Mouse (Mus musculus): ENCODE measurements around the gene Eef1akmt2.

The Eef1akmt2 gene

DNA sequence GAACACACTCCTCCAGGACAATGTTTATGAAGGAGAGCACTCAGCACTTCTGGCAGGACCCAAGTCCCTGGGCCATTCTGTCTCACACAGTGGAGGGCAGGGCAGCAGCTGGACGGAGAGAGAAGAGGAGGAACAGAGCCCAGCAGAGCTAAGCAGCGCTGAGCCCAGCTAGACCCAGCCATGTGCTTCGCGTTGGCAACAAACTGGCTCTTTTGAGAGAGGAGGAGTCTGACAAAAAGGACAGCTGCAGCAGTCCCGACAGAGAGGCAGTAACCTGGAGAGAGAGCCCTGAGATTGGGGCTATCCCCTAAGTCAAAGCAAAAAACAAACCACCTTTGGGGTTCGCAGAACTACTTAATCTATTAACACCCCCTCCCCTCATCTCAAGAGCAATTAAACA, 42.1 kb downstream of the Eef1akmt2 start:
- DNase-seq (ENCODE audit: low spot score): no peak

DNA sequence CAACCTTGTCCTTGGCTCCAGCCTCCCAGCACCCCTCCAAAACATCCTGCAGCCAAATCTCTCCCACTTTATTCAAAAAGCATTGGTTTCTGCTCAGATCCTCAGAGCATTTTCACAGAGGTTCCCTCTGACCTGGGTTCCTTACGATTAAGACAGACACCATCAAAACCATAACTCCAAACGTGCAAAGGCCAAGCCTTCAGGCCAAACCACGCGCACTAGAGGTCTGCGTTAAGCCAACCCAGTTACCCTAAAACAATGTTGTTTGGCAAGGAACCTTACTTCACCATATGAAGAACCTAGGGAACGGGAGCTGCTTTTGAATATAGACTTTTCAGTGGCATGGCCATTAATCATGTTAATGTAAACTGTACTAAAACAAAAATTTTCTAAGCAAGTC, 42.8 kb downstream of the Eef1akmt2 start:
- no peak for DNase-seq (ENCODE audit: low spot score)

DNA sequence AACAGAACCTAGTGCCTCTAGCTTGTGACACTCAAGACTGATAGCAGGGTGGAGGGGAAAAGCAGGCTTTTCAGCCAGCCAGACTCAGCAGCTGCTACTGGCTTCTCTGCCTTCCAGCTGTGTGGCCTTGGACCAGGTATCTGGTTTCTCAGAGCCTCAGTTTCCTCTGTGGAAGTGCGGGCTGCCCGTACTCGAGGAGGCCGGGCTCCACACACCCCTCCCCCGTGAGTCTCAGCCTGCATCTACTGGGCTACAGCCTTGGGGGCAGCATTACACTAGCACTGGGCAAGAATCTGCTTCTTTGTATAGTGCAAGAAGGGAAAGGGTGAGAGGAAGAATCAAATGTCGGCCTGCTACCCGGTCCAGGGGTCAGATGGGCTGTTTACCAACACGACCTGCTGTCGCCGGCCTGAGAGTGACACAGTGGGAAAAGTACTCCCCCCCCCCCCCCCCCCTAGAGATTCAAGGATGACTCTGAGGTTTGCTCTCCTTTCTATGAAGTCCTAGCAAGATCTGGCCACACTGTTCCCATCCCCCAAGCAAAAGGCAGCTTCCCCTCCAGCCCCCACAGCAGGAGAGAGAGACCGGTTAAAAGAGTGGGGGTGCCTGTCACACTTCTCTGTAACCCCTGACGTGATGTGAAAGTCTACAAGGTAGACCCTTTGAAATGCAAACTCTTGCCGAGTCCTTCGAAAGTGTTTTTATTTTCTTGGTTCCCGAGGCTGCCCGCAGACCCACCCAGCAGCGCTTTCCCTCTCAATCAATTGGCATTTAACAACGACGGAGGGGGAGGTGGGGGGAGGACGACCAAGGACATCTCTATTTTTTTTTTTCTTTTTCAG, 43.4 kb downstream of the Eef1akmt2 start:
- no peak for DNase-seq (ENCODE audit: low spot score)

DNA sequence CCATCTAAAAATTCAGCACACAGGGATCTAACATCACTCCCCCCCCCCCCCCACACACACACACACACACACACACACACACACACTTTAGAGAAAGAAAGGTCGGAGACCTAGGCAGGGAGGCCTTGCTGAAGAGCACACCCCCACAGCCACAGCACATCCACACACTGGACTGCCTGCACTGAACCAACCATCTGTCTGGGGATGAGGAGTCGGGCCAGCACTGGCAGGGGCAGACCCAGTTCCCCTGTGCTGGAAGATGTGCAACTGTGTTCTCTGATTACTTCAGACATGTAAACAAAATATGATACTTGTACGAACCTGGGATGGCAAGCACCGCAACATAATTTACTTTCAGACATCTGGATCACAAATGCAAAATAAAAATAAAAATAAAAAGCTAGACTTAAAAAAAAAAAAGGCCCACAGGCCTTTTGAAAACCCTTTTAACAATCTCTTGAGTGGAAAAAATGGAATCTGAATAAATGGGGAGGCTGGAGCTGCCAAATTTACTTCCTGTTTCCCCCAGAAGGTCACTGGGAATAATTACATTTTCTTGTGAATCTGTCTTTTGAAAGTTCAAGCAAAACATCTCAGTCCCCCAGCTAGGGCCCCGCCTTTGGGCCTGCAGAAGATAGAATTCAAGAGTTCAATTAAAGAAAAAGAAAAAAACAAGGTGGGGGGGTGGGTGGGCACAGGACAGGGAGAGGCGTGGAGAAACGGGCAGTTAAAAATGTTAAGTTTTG, 44.2 kb downstream of the Eef1akmt2 start:
- no peak for DNase-seq (ENCODE audit: low spot score)

DNA sequence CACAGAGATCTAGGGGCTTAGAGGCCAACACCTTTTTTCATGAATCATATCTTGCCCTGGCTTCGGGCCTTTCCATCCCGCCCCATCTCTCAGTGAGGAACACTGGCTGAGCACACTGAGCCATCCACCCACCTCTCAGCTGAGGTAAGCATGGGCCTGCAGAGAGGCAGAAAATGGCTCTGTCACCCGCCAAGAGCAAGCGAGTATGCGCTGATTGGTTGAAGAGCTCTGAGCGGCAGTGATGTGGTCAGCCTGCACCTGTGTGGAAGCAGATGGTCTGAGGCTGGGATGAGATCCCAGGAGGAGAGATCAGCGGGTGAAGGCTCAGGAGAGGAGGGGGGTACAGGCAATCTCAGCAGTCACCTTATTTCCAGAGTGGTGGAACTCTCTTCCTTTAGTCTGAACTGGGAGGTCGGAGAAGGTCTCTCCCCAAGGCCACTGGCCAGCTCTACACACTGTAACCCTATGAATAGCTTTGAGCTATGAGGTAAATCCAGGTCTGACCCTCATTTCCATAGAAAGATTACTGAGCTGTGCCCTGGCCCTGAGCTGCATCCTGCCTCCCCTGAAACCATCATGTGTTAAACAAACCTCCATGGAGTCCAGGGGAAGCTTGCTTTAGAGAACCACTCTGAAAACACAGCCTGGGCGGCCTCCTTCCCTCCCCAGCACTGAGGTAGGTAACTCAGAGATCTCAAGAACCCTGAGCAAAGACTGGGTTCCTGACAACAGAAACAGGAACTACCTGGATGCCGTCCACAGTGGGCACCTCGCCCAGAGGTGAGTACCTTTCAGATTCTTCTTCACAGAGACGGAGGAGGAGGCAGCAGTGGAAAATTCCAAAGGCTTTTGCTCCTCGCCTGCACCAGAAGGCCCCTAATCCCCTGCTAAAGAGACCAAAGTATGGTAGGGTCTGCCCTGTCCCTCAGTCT, 45.3 kb downstream of the Eef1akmt2 start:
- DNase-seq (ENCODE audit: low spot score): no peak

DNA sequence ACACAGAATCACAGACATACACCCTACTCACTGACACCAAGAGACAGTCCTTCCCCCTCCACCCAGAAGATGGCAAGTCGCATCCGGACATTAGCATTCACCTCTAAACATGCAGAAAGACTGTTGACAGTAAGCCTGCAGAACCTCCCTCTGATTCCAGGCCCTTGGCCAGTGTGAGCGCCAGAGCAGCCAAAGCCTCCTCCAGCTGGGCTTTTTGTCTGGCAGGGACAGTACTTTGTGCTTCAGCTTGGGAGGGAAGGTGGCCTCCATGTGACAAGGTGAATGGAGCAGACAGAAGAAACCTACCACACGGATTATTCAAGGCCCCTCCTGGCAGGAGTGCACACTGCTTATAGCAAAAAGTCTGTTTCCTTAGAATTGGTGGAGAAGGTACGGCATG, 46.2 kb downstream of the Eef1akmt2 start:
- no peak for DNase-seq (ENCODE audit: low spot score)

DNA sequence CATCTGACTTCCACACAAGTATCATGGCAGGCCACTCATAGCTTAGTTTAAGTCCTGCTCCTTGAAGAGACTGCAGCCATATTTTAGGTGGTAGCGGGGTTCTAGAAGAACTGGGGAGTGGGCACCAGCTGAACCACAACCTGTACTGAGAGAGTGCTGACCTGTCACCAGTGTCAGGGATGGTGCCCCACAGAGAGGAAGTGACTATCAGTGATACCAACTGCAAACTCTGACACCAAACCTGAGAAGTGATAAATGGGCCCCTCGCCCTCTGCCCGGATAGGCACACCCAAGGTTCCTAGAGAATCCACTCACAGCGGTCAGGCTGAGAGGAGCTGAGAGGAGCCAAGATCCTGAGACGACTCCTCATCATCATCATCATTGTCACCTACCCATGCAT, 47.5 kb downstream of the Eef1akmt2 start:
- peak; percentile 38 for DNase-seq (ENCODE audit: low spot score)

DNA sequence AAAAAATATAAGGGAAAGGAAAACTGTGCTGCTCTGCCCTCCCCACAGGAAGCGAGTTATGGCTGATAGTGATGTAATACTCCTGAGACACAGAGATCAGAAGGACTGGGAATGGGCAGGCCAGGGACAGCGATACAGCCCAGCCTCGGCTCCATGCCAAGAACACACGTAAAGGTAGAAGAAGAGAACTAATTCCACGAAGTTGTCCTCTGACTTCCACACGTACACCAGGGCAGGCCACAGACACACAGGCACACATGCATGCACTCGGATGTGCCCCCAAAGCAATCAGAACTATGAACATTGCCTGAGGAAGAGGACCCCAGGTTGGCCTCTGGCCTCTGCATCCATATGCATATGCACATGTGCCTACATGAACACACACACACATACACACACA, 48.0 kb downstream of the Eef1akmt2 start:
- DNase-seq (ENCODE audit: low spot score): no peak

DNA sequence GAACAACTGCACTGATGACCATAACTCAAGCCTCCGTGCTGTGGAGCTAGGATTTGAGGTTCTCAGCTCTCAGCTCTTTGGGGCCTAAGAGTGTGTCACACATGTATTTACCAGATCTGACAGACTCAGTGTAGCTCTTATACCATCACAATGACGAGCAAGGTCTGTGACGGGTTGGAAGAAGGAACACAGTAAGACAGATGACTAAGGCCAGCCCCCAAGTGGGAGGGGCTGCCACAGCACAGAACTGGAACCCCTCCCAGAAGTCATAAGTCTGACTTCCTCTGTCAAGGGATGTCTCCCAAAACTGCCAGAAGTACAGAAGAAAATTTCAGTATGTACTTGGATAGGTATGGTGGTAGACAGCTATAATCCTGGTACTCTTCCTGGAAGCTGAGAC, 48.5 kb downstream of the Eef1akmt2 start:
- DNase-seq (ENCODE audit: low spot score): peak; percentile 43

DNA sequence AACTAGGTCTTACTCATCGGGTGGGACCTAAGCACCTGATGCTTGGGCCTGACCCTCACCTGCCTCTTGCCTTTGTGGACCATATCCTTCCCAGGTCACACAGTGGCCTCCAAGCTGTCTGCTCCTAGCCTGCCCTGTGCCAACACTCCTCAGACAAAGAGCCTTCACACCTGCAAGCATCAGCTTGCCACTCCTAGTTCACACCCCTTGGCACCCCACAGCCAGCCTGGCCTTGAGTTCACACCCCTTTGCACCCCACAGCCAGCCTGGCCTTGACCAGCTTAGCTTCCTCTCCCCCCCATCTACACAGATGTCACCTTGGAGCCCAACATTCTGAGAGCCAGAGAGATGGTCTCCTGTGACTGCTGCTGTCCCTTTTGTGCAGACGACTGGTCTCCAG, 49.1 kb downstream of the Eef1akmt2 start:
- no peak for DNase-seq (ENCODE audit: low spot score)

DNA sequence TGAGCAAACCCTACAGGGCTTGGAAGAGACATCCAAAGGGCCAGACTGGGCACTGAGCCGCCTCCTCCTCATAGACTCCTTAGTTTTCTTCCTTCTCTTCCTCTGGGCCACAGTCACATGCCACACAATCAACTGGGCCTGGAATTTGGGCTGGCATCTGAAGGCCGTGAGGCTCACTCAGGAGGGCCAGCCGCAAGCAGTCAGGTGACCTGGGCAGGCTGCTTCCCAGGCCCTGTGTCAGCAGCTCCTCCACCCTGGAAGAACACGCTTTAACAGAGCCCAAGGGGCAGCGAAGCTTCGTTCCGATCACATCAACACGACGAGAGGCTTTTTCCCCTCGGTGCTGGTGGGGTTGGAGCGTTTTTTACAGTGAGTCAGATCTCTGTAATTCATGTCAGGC, 49.8 kb downstream of the Eef1akmt2 start:
- no peak for DNase-seq (ENCODE audit: low spot score)

DNA sequence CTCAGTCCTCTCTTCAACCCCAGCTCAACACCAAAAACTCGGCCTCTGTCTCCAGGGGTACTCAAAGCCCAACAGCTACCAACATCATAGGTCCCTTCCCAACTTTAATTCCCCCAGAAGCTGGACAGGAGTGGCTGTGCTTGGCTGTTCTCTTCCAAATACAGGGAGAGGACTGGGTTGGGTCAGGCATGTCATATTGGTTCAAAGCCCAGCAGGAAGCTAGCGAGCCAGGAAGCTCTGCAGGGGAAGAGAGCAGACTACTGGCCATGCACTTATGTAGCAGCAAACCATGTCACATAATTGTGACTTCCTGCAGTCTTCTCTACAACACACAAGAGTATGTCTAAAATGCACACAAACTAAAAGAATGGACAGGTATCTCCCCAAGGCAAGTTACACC, 50.4 kb downstream of the Eef1akmt2 start:
- no peak for DNase-seq (ENCODE audit: low spot score)

DNA sequence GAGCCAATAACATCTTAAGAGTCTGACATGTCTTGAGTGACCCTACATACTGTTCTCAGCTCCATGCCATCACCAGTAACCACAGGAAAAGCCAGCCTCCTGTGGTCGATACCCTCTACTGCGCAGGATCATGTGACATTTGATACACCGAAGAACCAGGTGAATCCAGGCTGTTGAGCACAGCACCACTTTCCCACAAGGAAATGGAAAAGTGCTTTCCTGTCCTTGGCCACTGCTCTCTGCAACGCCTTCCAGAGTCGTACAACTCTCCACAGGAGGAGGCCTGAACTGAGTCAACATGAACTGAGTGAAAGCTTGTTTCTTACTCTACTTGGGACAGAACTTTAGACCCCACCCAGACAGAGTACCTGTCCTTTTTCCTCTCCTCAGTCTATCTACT, 51.0 kb downstream of the Eef1akmt2 start:
- DNase-seq (ENCODE audit: low spot score): no peak

DNA sequence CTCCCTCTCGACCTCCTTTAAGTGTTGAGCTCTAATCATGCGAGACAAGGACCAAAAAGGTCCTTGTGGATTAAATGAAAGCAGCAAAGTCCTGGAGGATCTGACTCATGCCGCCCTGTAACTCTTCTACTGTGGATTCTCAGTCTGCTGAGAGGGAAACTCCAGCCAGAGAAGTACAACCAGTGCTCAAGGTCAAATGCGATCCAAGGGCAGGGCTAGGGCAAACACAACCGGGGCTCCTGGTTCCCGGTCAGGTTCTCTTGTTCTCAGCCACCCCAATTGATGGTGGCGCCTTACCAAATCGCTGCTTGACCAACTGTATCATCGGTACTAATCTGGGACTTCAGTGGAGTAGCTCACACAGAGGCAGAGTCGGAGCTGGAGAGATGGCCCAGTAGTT, 51.6 kb downstream of the Eef1akmt2 start:
- no peak for DNase-seq (ENCODE audit: low spot score)

DNA sequence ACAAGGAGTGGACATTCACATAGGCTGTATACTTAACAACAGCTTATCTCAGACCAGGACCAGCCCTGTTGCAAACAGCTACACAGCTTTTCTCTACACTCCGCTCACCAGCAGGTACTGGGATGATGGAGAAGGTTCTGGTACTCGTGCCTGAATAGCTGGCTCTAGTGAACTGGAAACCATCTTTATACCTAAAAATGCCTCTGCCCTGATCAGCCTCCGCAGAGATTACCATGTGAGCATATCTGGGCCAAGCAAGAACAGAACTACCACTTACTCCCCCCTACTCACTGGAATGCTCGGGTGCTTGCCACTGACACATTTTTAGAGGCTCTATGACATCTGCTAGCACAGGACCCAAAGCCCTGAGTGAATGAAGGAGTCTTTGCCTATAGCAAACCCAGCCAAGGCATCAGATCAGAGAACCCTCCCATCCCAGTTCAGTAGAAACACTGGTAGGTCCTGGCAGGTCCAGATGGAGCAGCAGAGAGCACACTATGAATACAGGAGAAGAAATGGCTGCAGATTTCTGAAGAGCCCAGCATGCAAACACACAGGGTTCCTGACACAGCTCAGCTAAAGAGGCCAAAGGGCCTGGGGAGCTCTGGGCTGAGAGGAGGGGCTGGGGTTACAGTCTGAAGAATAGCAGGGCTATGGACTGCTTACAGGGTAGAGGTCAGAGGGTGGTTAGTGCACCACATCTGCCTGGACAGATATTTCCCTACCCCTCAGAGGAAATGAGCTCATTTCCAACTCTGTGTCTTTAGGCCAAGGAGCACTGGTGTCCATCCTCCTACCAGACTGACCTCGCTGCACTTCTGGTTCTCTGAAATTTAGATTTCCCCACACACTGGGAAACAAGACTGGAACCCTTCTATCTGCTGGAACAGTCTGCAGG, 53.1 kb downstream of the Eef1akmt2 start:
- no peak for DNase-seq (ENCODE audit: low spot score)

DNA sequence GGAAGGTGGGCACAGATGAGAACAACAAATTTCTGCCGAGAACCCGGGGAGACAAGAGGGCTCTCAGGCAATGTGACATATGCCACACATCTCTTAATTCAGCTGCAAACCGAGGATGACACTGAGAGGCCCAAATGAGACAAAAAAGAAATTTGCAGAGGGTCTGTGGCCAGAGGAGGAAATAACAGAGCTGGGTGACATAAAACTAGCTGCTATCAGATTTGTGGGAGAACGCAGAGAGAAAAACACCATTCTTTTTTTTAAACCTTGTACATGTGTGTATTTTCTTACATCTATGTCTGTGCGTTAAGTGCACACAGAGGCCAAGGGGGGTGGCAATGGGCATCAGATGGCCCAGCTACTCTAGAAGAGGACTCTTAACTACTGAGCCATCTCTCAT, 57.3 kb downstream of the Eef1akmt2 start:
- DNase-seq (ENCODE audit: low spot score): no peak

DNA sequence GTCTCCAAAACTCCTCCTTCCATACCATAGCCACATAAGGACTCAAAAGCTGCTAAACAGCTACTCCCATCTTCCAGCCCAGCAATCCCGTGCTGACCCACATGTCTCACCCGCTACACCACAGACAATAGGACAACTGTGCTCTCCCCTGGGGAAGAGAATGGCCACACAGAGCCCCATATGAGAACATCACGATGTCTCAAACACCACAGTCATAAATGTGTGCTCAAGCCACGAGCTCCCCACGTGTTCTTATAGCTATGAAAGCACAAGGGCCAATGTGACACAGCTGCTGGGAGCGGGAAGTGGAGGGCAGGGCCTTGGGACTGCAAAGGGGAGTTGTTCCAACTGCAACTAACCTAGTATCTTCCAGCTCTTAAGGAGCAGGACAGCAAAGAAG, 59.0 kb downstream of the Eef1akmt2 start:
- DNase-seq (ENCODE audit: low spot score): no peak

DNA sequence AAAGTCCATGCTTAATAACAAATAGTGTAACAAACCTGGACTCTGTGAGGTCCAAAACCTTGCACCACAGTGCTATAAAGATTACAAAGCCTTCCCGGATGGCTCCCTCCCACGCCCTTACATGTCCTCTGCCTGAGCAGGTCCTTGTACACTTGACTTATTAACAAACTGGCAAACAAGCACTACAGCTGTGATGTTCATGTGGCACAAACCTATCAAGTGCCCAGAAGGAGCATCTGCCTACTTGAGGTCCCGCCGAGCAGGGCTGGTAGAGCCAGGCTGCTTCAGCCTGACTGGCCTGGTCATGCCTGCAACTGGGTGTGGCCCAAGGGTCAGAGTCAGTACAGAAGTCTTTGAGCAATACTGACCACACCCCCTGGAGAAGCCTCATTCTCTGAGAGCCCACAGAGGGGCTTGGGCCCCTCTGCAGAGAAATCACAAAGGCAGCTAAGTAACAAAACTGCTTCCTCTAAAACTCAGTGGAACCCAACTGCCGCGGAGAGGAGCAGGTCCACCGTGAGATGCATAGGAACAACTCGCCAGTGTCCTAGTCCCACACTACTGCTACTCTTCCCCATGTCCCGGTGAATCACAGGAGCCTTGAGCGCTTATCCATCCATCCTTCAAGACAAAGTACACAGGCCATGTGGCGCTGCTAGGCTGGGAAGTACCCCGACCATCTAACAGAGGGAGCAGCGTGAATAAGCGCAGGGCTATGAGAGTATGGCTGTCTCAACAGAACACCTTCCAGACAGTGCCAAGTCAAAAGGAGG, 61.8 kb downstream of the Eef1akmt2 start:
- DNase-seq (ENCODE audit: low spot score): no peak

DNA sequence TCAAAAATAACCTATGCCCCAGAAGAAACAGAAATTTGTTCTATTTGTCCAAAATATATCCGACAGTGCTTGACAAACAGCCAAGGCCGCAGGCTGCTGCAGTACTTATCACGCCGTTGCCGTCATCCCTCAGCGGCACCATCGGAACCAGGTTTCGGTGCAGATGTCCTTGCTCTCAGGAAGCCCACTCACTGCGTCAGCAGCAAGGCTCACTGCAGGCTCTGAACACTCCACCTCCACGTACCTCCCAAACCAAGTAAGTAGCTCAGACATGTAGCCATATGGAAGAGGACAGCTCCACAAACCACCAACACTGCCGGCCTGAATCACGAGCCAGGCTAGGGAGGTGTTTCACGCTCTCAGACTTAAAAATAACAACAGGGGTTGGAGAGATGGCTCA, 63.6 kb downstream of the Eef1akmt2 start:
- no peak for DNase-seq (ENCODE audit: low spot score)

DNA sequence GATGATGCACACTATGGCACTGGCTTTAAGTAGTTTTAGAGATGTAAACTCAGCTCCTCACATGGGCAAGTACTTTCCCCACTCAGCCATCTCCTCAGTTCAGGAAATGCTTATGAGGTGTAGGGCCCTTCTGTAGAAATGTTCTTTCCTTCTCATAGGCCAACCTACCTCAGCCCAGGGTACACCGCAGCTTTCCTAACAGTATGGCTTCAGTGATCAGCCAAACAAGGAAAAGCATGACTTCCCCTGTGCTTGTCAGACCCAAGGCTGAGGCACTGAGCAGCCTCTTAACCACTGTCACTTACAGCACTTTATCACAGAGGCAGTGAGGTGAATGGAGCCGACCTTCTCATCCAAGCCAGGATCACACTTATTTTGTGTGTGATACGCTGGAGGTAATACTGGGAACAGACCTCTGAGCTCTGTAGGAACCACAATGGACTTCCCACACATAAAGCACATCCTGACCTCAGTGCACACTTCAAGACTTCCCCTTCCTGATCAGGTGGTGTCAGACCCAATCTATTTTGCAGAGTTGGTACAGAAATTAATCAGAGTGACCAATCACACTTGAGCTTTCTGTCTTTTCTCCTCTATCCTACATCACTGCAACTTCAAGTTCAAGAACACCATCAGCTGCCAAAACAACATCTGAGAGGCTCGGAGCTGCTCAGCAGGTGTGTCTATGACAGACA, 64.8 kb downstream of the Eef1akmt2 start:
- no peak for DNase-seq (ENCODE audit: low spot score)

Data from c-Kit-positive CD71-positive TER-119-positive erythroid progenitor cells, embryonic 14.5 days (primary cell).